Mouse (Mus musculus) liver, postnatal 0 days (tissue): Measurements from ENCODE around the gene 1700029P11Rik.

Experiments used
- CTCF ChIP-seq: sonication (generic); IDR thresholded peaks from 2 replicates; pipeline ENCODE4 v1.5.1; 2016; ENCODE audit warnings: antibody characterized with exemption, low read depth
- EP300 ChIP-seq: IDR thresholded peaks from 2 replicates; pipeline ENCODE4 v1.6.1; 2016; ENCODE audit warnings: antibody characterized with exemption, low read depth, mild to moderate bottlenecking

- TF ChIP-seq CTCF, result no peak
- TF ChIP-seq EP300, result no peak
Measured at GRCm38 (mm10) chr15:81932951-81933470, 47.3 kb upstream of the 1700029P11Rik start.
